Mouse (Mus musculus) lung, postnatal 36 days (tissue): Measurements from ENCODE around the gene Rpl13.
"Not testable (repeated sequence)": the region's sequence is repeated elsewhere in the genome, so short reads cannot be mapped to it uniquely, and the experiment has no call there.

Source experiments
- DNase-seq: peaks from one replicate; pipeline ENCODE4 v3.0.0; 2022; ENCODE audit warnings: mixed read lengths

Gene Rpl13

DNA sequence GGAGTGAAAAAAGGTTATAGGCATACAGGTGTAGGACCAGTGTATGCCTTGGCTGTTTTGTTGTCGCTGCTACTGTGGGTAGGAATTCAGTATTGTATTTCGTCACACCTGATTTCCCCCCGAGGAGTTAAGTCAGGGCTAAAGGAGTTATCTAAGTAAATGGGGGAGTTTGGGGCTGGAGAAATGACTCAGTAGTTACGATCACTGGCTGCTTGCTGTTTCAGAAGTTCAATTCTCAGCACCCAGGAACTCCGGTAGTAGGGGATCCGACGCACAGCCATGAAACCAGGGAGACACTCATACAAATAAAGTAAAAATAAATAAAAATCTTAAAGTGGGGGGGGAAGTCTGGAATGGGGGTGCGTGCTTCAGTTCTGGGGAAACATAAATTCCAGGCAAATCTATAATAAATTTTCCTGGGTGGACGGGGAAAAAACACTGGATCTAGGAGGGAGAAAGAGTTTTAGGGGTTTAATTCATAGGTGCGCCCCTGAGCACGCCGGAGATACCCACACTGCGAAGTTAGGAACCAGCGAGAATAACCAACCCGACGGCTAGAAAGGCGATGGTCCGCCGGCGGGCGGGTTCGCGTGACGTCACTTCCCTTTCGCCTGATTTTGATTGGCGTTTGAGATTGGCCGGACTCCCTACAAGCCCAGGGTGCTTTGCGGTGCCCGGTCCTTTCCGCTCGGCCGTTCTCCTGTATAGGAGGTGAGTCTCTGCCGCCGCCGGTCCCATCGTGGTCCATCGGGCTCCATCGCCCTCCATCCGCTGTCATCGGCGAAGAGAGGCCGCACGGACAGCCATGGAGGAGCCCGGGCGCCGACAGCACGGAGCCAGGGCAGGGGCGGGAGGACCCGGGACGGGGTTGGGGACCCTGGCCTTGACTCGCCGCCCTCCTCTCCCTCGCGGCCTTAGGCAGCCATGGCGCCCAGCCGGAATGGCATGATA is at the start of gene Rpl13:
Gene Rpl13 (plus strand): TSS at position 616 of the 951 bp plus-strand sequence.
- DNase-seq: peak; percentile 99

DNA sequence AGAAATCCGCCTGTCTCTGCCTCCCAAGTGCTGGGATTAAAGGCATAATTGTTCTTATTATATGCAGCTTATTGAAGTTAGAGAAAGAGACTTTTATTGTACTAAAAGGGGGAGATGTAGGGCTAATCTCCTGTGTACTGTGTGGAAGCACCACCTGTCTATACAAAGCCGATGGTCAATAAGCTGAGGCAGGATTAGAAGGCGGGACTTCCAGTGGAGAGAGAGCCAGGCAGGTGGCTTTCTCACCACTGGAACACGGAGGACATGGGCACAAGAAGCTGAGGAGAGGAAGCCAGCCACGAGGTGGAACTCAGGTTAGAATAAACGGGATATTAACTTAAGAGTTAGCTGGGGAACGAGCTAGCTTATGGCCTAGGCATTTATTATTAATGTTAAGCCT is 39.4 kb upstream of the Rpl13 start, which contains the start of gene Spg7:
Gene Spg7 (plus strand): TSS at position 222 of the 400 bp plus-strand sequence.
- no peak for DNase-seq

DNA sequence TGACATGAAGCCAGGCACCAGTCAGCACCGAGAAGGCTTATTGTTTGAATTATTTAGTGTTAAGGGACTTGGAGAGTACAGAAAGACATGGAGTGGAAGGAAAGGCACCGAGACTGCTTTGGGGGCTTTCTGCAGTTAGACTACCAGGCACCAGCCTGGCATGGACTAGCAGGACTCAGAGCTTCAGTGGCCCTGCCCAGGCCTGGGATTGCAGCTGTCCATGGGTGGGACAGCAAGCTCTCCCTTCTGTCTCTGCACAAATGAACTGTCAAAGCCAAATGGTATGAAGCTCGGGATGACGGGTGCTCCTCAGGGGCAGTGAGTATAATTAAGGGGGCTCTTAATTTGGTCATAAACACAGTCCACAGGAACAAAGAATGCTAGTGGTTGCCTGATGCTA is 38.1 kb upstream of the Rpl13 start:
- DNase-seq: no peak

DNA sequence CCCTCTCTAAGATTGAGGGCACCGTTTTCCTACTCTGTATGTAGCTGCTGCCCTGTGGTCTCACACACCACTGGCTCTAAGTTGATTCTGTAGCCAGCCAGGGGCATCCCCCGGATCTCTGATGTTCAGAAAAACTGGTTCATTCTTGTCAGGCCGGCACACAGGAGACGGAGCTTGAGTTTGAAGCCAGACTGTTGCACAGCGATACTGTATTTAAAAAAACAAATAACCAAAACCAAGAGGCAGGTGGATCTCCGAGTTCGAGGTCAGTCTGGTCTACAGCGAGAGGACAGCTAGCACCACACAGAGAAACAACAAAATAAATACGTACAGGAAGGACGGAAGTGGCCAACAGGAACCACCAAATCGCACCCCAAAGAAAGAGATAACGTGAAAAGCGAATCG is 37.3 kb upstream of the Rpl13 start:
- peak; percentile 36 for DNase-seq

DNA sequence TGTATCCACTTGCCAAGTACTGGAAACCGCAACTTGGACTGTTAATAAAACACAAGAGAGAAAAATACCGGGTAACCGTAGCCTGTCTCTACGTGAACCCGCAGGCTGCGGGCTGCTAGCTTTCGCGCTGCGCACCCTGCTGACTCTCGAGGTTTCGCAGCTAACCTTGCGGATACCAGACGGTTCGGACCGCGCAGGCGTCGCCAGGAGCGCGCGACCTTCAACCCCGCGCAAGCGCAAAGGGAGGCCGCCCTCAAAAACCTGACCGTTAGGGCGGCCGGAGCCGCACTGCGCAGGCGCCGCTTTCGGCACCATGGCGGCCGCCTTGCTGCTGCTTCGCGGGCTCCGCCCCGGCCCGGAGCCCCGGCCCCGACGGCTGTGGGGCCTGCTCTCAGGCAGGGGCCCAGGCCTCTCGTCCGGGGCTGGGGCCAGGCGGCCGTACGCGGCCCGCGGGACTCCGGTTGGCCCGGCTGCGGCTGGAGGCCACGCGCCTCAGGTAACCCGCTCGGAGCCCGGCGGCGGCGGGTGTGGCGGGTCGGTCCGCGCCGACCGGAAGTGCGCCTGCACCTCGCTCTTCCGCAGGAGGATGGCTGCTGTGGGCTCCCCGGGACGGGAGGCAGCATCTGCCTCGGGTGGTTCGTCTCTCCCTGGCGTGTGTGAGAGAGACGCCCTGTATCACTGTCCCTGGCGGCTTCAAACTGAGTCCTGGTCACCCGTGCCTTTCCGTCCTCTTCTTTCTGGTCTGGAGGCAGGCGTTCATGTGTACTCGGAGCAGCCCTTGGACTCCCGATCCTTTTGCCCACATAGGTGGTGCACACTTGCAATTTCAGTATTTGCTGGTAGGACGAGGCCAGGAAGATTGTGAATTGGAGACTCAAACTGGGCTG is 36.7 kb upstream of the Rpl13 start:
- peak; percentile 96 for DNase-seq

DNA sequence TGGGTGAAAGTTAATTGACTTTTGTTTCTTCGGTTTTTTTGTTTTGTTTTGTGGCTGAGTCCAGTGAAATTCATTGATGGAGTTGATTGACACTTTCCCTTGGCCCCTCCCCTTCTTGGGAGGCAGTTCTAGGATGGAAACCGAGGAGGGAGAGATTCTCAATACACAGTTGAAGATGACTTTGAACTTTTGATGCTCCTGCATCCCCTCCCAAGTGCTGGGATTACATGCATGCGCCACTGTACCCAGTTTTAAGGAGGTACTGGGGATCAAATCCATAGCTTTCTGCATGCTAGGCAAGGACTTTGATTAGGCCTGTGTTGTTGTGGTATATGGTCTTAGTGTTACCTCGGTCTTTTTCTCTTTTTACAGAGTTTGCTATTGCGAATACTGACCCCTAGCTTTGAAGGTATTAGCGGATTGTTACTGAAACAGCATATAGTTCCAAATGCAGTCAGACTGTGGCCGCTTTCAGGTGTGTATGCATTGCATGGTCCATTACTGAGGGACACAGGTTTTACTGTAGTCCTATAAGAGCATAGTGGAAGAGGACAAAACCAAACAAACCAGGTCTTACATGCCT is 36.0 kb upstream of the Rpl13 start:
- peak; percentile 2 for DNase-seq

DNA sequence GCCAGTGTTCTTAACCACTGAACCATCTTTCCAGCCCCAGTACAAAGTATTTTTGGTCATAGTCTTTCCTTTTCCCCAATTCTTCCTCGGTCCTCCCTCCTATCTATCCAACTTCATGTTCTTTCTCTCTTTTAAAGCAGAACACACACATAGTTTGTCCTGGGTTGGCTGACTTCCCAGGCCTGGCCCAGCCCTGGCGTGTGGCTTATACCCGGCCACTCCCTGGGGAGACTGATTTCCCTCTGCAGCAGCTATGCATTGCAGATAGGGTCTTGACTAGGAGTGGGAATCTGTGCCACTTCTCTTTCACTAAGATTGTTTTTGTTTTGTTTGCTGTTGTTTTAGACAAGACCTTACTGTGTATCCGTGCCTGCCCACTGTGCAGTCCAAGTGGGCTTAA is 31.0 kb upstream of the Rpl13 start:
- peak; percentile 25 for DNase-seq

DNA sequence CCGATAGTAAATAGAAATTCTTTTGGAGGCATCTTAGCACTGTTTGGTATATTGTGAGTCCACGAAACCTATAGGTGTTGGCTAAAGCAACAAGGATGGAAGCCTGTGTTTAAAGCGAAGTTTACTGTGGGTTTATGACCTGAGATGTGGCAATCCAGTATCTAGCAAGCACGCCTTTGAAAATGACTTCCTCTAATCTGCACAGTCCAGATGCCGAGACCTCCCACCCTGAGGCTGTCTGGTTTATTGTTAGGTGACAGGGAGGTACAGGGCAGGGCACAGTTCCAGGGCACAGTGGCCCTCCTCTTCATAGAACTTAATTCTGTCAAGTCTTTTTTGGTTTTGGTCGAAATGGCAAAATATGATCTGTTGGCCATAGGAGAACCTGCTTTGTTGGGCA is 24.9 kb upstream of the Rpl13 start:
- DNase-seq: no peak

DNA sequence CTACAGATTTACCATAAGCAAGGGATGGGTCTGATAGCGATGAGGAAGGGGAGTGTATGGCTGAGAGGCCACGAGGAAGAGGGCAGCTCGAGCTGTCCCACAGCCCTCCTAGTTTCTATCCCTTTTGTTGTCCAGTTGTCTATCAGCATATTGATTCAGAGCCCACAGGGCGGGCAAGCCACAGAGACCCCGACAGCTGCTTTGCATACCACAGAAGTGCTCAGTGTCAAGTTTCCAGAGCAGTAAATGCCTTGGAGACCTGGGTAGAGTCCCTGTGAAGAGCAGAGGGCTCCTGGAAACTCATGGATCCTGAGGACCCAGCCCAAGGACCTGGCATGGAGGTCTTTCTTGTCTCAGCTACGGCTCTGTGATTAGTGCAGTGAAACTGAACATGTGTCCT is 19.2 kb upstream of the Rpl13 start:
- no peak for DNase-seq

DNA sequence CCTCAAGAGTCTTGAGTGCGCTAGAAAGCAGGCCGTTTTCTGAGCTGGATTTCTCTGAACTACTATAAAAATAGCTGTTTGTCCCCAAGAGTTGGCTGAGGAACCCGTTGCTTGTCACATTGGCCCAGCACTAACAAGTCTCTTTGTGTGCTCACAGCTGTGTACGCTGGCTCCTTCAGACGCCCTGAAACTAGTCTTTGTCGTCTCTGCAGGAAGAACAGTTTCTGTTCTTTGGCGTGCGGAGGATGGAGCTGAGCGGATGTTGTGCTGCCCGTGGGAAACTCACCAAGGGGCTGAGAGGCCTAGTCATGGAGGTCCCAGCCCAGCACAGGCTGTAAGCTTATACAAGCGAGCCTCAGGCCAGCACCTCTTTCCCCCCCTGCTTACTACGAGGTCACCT is 18.5 kb upstream of the Rpl13 start:
- DNase-seq: no peak

DNA sequence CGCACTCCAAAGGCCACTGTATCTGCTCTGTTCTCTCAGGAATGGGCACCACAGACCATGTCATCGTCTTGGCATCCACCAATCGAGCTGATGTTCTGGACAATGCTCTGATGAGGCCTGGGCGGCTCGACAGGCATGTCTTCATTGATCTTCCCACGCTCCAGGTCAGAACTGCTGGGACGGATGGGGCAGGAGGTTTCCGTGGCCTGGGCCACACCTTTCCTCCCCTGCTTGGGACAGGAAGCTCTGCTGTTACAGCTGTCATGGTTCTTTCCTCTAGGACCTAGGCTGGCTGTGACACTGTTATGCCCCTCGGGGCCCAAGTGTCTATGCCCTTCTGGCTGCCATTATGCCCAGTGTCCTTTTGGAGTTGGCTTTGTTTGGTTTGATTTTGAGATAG is 14.9 kb upstream of the Rpl13 start:
- DNase-seq: no peak

DNA sequence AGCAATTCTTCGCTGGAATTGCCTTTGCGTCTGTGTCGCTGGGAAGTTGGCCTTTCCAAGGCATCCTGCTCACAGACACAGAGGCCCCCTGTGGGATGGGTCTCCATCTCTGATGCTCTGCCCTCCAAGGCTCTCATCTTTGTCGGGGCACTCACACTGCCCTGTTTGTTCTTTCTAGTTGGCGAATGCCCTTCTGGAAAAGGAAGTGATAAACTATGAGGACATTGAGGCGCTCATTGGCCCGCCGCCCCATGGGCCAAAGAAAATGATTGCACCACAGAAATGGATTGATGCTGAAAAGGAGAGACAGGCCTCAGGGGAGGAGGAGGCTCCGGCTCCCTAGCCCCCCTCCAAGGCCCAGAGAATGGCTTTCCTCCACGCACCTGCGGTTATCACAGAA is 4.9 kb upstream of the Rpl13 start:
- no peak for DNase-seq

DNA sequence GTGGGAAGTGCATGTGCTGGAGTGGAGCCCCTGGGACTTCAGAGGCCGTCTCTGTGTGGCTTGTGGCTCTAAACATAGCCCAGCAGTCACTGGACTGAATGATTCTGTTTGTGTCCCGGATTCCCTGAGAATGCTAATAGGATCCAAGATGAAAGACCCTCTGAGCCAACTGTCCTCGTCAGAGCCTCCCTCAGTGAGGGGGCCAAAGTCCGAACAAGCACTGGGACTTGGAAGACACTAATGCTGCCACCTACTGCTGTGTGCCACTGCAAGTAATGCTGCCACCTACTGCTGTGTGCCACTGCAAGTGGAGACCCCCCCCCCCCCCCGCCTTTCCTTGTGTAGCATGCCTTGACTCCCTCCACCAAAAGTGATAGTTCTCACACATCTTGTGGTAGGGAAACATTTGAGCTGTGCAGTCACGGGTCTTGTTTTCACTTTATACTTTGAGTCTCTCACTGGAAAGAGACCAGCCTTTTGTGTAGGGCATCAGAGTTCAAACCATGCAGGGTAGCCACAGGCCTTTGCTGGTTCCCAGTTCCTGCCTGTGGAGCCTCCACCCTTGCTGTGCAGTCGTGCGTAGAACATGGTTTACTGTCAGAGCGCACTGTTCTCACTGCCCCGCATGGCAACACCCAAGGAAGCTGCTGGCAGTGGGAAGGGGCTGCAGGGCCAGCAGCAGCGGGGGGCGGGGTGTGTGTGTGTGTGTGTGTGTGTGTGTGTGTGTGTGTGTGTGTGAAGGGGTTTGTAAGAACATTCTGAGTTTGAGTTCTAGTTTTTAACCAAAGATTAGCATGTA is 4.2 kb upstream of the Rpl13 start:
- DNase-seq: peak; percentile 47

DNA sequence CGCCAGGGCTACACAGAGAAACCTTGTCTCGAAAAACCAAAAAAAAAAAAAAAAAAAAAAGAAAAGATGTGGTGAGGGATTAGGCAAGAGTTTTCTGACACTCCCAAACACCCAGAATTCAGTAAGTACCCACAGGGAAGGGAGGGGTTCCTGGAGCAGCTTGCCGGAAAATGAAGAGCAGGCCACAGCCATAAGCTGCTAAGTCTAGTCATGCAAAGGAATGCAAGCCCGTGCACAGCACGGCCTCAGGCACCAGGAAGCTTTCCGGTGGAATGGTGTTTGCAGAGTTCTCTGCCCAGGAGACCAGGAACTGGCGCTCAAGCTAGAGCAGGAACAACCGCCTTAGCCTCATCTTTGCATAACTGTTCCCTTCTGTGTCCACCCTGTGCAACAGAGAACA is 1.9 kb upstream of the Rpl13 start:
- no peak for DNase-seq

DNA sequence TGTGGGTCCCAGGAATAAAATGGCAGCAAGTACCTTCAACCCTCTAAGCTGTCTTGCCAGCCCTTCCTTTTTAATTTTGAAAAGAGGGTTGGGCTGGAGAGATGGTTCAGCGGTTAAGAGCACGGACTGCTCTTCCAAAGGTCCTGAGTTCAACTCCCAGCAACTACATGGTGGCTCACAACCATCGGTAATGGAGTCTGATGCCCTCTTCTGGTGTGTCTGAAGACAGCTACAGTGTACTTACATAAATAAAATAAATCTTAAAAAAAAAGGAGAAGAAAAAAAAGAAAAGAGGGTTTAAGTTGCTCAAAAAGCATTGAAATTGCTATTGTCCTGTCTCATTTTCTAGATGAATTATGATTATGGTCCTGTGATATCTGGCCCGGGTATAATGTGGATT is 906 bp upstream of the Rpl13 start:
- no peak for DNase-seq

DNA sequence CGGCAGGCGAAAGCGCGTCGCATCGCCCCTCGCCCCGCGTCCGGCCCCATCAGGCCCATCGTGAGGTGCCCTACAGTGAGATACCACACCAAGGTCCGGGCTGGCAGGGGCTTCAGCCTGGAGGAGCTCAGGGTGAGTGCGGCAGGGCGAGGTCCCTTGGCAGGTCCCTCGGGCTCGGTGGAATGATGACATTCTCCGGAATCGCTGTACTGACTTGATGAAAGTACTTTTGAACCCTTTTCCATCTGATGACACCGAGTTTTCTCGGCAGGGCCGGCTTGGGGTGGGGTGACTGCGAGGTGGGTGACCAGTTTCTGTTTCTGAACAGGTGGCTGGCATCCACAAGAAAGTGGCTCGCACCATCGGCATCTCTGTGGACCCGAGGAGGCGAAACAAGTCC is 705 bp downstream of the Rpl13 start:
- not testable (repeated sequence) for DNase-seq

DNA sequence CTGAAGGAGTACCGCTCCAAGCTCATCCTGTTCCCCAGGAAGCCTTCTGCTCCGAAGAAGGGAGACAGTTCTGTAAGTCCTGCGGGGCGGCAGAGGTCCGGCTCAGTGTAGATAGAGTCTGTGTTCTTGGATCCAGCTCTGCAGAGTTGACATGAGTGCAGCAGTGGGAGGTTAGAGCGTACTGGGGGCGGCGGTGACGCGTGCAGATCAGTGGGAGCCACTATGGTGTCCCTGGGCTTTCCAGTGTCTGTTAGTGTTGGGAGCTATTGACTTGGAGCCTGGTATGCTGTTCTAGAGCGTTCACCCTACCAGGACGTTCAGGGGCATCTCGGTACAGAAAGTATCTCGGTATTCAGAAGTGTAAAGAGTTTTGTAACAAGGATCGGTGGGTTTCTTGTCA is 1.1 kb downstream of the Rpl13 start:
- no peak for DNase-seq

DNA sequence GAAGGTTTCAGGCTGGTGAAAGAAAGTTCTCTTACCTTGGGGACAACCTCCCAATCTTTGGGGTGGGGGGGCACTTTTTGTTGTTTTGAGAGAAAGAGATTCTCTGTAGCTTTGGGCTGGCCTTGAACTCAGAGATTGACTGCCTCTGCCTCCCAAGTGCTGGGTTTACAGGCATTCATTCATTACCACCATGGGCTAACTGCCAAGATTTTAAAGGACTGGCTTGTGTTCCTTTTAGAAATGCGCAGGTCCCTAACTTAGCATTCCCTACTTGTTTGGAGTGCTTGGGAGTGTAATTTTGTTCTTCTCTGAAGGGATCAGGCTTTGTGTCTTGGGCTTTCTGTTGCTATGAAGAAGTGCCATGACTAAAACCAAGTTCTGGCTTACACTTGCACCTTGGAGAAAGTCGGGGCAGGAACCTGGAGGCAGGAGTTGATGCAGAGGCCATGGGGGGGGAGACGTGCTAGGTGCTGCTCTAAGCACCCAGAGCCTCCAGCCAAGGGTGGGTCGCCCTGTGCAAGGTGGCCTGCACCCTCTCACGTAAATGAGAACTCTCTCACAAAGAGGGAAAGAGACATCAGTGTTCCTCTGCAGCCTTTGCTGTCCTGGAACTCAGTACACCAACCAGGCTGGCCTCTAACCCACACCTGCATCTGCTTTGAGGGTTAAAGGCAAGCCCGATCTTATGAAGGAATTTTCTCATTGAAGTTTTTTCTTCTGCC is 2.1 kb downstream of the Rpl13 start:
- no peak for DNase-seq

DNA sequence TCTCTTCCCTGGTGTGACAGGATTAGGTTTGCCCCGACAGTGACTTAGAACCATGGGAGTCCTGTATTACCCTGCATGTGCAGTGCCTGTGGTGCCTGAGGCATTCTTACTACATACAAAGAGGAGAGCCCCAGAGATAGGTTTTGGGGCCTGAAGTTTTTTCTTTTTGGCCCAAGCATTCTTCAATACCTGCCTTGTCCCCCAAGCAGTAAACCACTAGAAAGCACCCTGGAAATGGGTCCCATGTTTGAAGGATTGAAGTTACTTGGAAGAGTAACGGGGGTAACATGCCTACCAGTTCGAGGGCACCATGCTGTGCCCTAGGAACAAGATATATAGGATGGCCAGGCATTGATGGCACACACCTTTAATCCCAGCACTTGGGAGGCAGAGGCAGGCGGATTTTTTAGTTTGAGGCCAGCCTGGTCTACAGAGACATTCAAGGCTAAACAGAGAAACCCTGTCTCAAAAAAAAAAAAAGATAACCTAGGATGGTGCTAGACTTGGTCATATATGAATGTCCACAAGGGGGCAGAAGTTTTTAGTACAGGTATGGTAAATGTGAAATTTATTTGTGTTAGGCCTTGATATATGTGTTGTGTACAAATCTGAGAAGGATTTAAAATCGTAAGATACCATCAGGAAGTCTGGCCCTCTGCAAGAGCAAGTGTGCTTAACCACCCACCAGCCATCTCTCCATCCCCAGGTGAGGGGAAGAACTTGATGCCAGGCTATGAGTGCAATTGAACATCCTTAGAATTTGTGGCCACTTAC is 3.6 kb downstream of the Rpl13 start:
- DNase-seq: peak; percentile 71

DNA sequence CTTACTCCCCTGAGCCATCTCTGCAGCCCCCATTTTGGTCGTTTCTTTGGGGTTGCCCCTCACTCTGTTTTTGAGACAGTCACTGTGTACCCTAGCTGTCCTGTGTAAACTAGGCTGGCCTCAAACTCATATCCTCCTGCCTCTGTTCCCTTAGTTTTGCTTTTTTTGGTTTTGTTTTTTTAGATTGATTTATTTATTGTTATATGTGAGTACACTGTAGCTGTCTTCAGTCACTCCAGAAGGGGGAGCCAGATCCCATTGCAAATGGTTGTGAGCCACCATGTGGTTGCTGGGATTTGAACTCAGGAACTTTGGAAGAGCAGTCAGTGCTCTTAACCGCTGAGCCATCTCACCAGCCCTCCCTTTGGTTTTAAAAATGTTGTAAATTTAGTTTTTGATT is 4.4 kb downstream of the Rpl13 start:
- DNase-seq: no peak

DNA sequence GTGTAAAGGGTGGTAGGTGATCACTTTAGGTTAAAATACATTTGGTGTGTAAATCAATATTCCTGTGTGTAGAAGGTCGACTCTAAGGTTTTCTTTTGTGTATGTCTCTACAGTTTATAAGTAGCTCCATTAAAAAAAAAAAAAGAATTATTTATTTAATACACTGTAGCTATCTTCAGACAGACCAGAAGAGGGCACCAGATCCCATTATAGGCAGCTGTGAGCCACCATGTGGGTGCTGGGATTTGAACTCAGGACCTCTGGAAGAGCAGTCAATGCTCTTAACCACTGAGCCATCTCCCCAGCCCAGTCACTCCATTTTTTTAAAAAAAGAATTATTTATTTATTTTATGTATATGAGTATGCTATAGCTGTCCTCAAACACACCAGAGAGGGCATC is 5.9 kb downstream of the Rpl13 start:
- no peak for DNase-seq
